Mouse (Mus musculus): ENCODE measurements around the gene Gabrr3. TPM values are rescaled to one million over a fixed set of nuclear protein-coding genes. Genes with fewer than 3 reads are reported as not detected.

Gene Gabrr3
- total and polyA plus RNA-seq, 3 experiments: not detected

GRCm38 (mm10) chr16:59421571-59422345 is 14.6 kb downstream of the Gabrr3 start:
- H3K9ac ChIP-seq (ENCODE audit: insufficient read depth, low read depth): no peak overlapping the region
- H3K9me3 ChIP-seq (replicated peaks; ENCODE audit: low read length): no peaks in the 10 kb centered on the region
- TF ChIP-seq ZKSCAN1 (IDR thresholded peaks at IDR 0.05; ENCODE audit: borderline replicate concordance, low read depth, low read length): no peak
- no peak for TF ChIP-seq RCOR1 (conservative IDR thresholded peaks at IDR 0.05; ENCODE audit: low read depth, low read length)
- TF ChIP-seq HCFC1 (IDR thresholded peaks at IDR 0.05; ENCODE audit: low read depth, low read length): no peak
- TF ChIP-seq MYC (IDR thresholded peaks at IDR 0.05; ENCODE audit: low read depth, low read length): no peak
- no peak; the same call in 1 of the 2 replicates for TF ChIP-seq ZNF384 (IDR thresholded peaks at IDR 0.05; ENCODE audit: low read depth, low read length)
- no peak for TF ChIP-seq POLR2A (IDR thresholded peaks at IDR 0.05; ENCODE audit: low read depth, low read length)
- TF ChIP-seq MXI1 (IDR thresholded peaks at IDR 0.05; ENCODE audit: low read depth, low read length): no peak
- no peak for TF ChIP-seq BHLHE40 (IDR thresholded peaks at IDR 0.05; ENCODE audit: low read depth, low read length)
- no peak for DNase-seq (ENCODE audit: extremely low read depth)
- dilution Hi-C loops (cut with MboI; ENCODE audit: extremely low pct_ligation_motif_present, extremely low pct_unique_long_range_greater_than_20kb, low sequenced_read_pairs): no loop called here
- H3K79me2 ChIP-seq (replicated peaks; ENCODE audit: control insufficient read depth, extremely low read depth, insufficient read depth, poor library complexity, severe bottlenecking): no peaks in the 10 kb centered on the region
- no peak overlapping the region for H3K4me3 ChIP-seq (replicated peaks in 1 of 3; ENCODE audit: low read depth in 2 of 3, low read length in 2 of 3, poor library complexity in 1 of 3)
- no peaks in the 10 kb centered on the region for H3K27me3 ChIP-seq (replicated peaks)
- H3K4me2 ChIP-seq (ENCODE audit: insufficient read depth, low read depth, poor library complexity, severe bottlenecking): peak overlapping the region; percentile 60; the same call in 1 of the 2 replicates
- in situ Hi-C loops (cut with MboI; ENCODE audit: low pct_ligation_motif_present, low pct_unique_long_range_greater_than_20kb, low sequenced_read_pairs): loop anchor here (5.0 to 25.0 kb wide), 3 partner anchors 56 to 759 kb away; partner anchors contain the start of gene Cpox
- peaks cover 0 to 2% of the 10 kb centered on the region in 2 experiments; a peak in 2 of 4 replicates for H3K4me1 ChIP-seq (ENCODE audit: control insufficient read depth in 1 of 2, insufficient read depth in 2 of 2)
- H3K27ac ChIP-seq (ENCODE audit: insufficient read depth, low read depth): no peak overlapping the region
- no peaks in the 10 kb centered on the region for H3K36me3 ChIP-seq (replicated peaks in 1 of 2; ENCODE audit: control insufficient read depth in 1 of 2, insufficient read depth in 1 of 2, low read length in 1 of 2)

- DNase-seq (ENCODE audit: extremely low read depth): no peak
- no peak overlapping the region for H3K9ac ChIP-seq (ENCODE audit: insufficient read depth, low read depth)
- H3K36me3 ChIP-seq (replicated peaks in 1 of 2; ENCODE audit: control insufficient read depth in 1 of 2, insufficient read depth in 1 of 2, low read length in 1 of 2): no peaks in the 10 kb centered on the region
- no peak overlapping the region for H3K4me3 ChIP-seq (replicated peaks in 1 of 3; ENCODE audit: low read depth in 2 of 3, low read length in 2 of 3, poor library complexity in 1 of 3)
- no peaks in the 10 kb centered on the region for H3K9me3 ChIP-seq (replicated peaks; ENCODE audit: low read length)
- no peak for TF ChIP-seq NELFE (IDR thresholded peaks at IDR 0.05; ENCODE audit: low read depth, low read length)
- TF ChIP-seq MAFK (IDR thresholded peaks at IDR 0.05; ENCODE audit: insufficient replicate concordance, low read length): no peak
- no peak for TF ChIP-seq ZMIZ1 (IDR thresholded peaks at IDR 0.05; ENCODE audit: low read depth, low read length)
- TF ChIP-seq MAX (IDR thresholded peaks at IDR 0.05; ENCODE audit: low read length): no peak
- no peak for TF ChIP-seq ZNF384 (IDR thresholded peaks at IDR 0.05; ENCODE audit: low read depth, low read length)
- TF ChIP-seq UBTF (IDR thresholded peaks at IDR 0.05; ENCODE audit: low read depth, low read length): no peak
- no peak for TF ChIP-seq ZC3H11A (IDR thresholded peaks at IDR 0.05; ENCODE audit: low read depth, low read length)
- TF ChIP-seq JUN (IDR thresholded peaks at IDR 0.05; ENCODE audit: insufficient read depth, low read depth, low read length): no peak
- no peak for TF ChIP-seq TBP (conservative IDR thresholded peaks at IDR 0.05; ENCODE audit: low read depth, low read length)
- H3K79me2 ChIP-seq (replicated peaks; ENCODE audit: control insufficient read depth, extremely low read depth, insufficient read depth, poor library complexity, severe bottlenecking): no peaks in the 10 kb centered on the region
- H3K27me3 ChIP-seq (replicated peaks): no peaks in the 10 kb centered on the region
- dilution Hi-C loops (cut with MboI; ENCODE audit: extremely low pct_ligation_motif_present, extremely low pct_unique_long_range_greater_than_20kb, low sequenced_read_pairs): no loop called here
- no peak overlapping the region for H3K4me2 ChIP-seq (ENCODE audit: insufficient read depth, low read depth, poor library complexity, severe bottlenecking)
- H3K4me1 ChIP-seq (ENCODE audit: control insufficient read depth in 1 of 2, insufficient read depth in 2 of 2): no peaks in the 10 kb centered on the region
- in situ Hi-C loops (cut with MboI; ENCODE audit: low pct_ligation_motif_present, low pct_unique_long_range_greater_than_20kb, low sequenced_read_pairs): no loop called here
- no peak overlapping the region for H3K27ac ChIP-seq (ENCODE audit: insufficient read depth, low read depth)
Observed at GRCm38 (mm10) chr16:59427960-59428359, 20.8 kb downstream of the Gabrr3 start.

Data from CH12.LX (cell line).